Mouse (Mus musculus): Measurements from ENCODE around the gene Fcer2a. TPM values are rescaled to one million over a fixed set of nuclear protein-coding genes. Genes with fewer than 3 reads are reported as not detected.
A peak's percentile ranks its signal among the peaks of the same experiment; 100 is the strongest.

Gene Fcer2a
- total RNA-seq, 2 experiments from 2014 or later: not detected

GRCm38 (mm10) chr8:3679236-3679635, 14.7 kb downstream of the Fcer2a start:
- no peak for DNase-seq (ENCODE audit: low spot score in 2 of 2)
- intact Hi-C loops (cut with DNase I): no loop called here

DNA sequence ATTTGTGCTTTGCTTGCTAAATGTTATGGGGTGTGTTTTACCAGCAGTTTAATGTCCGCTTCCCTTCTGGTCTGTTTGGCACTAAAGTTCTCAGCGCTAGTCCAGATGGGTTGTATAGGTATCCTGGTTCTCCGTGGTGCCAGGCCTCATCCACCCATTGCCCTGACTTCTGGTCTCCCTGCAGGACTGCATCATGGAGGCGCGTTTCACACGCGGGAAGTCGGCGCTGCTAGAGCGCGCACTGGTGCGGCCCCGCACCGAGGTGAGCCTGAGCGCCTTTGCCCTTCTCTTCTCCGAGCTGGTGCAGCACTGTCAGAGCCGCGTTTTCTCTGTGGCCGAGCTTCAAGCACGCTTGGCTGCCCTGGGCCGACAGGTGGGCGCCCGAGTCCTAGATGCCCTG, 15.1 kb downstream of the Fcer2a start:
- intact Hi-C loops (cut with DNase I): no loop called here

DNA sequence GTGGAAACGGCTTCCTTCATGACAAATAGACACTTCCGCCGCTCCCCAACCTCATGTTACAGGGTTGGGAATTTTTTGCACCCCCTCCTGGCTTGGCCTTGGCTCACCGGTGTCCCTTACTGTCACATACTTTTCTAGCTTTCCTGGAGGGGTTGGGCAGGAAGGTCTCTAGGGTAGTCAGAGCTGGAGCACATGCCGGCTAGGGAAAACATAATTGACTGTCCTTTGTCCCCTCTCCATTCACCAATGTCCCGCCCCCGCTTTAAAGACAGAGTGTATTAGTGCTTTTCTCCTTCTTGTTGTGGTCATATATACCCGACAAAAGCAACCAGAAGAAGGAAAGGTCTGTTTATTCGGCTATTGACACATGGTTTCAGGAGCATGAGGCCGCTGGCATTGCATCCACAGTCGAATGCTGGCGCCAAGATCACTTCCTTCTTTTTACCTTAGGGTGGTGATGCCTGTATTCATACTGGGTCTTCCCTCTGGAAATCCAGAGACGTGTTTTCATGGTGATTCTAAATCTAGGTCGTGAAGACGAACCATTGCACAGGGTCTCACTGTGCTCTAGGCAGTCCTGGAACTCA, 16.9 kb downstream of the Fcer2a start:
- no peak for DNase-seq (ENCODE audit: low spot score in 2 of 2)
- intact Hi-C loops (cut with DNase I): loop anchor here (2.0 kb wide), 1 partner anchor 56 kb away; the partner anchor contains the start of genes Pet100 and Xab2

More for the DNA sequence above, 15.1 kb downstream of the Fcer2a start:
- no peak for DNase-seq (ENCODE audit: low spot score in 2 of 2)

DNA sequence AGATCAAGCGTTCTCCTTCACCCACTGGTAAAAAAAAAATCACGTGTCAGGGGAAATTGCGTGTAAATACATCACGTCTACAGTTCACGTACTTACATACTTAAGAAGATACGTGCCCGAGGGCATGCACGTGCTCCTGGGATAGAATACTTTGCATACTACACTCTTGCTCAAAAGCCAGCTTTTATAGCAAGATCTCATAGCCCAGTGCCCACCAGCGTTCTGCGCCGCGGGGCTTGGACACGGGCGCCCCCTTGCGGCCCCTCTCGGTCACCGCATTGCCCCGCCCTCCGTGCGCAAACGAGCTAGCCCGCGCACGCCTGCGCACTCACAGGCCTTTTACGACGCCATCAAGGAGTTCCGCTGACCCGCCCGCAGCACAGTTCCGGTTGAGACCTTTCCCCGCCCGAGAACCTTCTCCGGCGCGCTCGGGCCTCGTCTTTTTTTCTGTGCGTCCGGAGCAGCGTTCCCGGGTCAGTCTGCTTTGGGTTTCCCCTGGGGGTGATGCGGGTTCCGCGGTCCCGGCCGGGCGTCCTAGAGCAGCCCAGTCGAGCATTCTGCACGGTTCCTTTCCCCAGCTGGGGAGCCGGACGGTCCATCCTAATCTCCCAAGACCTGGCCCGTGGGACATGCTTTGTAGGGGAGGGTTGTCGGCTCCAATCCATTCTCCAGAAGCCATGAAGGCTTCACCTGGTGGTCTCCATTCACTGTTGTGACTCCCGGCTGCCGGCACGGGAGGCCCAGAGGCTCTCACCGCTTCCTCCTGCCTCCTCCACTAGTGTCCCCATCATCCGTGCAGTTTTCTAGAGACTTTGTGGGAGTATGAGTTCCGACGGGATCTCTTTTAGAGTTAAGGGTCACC, 17.6 kb downstream of the Fcer2a start, which contains the start of gene Trappc5:
Trappc5 (plus strand) TSS at position 169 of the 862 bp plus-strand sequence.
- intact Hi-C loops (cut with DNase I): loop anchor here (2.0 kb wide), 1 partner anchor 56 kb away; the partner anchor contains the start of genes Pet100 and Xab2
- peak; percentile 96 to 97 for DNase-seq (ENCODE audit: low spot score in 2 of 2)

DNA sequence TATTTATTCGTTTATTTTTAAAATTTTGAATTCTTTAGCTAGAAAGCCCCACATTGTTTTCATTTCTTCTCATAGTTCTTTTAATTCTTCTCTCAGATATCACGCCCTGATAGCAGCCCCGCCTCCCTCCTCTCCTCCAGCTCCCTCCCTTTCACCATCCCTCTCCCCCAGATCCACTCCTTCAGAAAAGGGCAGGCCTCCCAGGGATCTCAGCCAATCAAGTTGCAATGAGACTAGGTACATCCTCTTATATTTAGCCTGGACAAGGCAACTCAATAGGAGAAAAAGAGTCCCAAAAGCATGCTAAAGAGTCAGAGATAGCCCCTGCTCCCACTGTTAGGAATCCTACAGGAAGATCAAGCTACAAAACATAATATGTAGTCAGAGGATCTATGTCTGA, 19.3 kb downstream of the Fcer2a start:
- intact Hi-C loops (cut with DNase I): no loop called here
- DNase-seq (ENCODE audit: low spot score in 2 of 2): no peak

- peak; percentile 89 to 93 for DNase-seq (ENCODE audit: low spot score in 2 of 2)
- intact Hi-C loops (cut with DNase I): loop anchor here (2.0 kb wide), 1 partner anchor 113 kb away; no protein-coding TSS in a partner anchor
Observed at GRCm38 (mm10) chr8:3671980-3672491, 21.9 kb downstream of the Fcer2a start, which contains the start of gene Fcor. TSS of gene Fcor (minus strand) at chr8:3672362.

- DNase-seq (ENCODE audit: low spot score in 2 of 2): no peak
- intact Hi-C loops (cut with DNase I): no loop called here
Observed at GRCm38 (mm10) chr8:3670388-3670787, 23.6 kb downstream of the Fcer2a start.

DNA sequence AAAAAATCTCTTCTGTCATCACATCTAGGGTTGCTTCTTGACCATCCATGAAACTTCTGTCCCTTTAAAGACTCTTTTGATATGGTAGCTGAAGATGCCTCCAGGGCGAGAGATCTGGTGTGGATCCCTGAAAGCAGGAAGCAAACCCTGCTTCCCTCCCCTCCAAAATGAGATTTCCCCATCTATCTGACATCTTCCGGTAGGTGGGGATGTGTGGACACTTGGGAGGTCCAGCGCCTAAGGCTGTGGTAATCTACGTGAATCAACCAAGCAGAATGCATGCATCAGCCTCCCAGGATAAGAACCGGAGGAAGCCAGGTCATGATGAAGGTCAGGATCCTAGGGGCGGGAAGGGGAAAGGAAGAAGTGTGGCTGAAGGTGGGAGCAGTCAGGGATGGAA, 28.5 kb downstream of the Fcer2a start, which contains the start of gene Mcemp1:
Mcemp1 (plus strand) TSS at position 248 of the 400 bp plus-strand sequence.
- DNase-seq (ENCODE audit: low spot score in 2 of 2): no peak
- intact Hi-C loops (cut with DNase I): no loop called here

- no peak for DNase-seq (ENCODE audit: low spot score in 2 of 2)
- intact Hi-C loops (cut with DNase I): no loop called here
Observed at GRCm38 (mm10) chr8:3664405-3664804, 29.6 kb downstream of the Fcer2a start.

- DNase-seq (ENCODE audit: low spot score in 2 of 2): no peak
- intact Hi-C loops (cut with DNase I): no loop called here
Observed at GRCm38 (mm10) chr8:3660889-3661288, 33.1 kb downstream of the Fcer2a start.

DNA sequence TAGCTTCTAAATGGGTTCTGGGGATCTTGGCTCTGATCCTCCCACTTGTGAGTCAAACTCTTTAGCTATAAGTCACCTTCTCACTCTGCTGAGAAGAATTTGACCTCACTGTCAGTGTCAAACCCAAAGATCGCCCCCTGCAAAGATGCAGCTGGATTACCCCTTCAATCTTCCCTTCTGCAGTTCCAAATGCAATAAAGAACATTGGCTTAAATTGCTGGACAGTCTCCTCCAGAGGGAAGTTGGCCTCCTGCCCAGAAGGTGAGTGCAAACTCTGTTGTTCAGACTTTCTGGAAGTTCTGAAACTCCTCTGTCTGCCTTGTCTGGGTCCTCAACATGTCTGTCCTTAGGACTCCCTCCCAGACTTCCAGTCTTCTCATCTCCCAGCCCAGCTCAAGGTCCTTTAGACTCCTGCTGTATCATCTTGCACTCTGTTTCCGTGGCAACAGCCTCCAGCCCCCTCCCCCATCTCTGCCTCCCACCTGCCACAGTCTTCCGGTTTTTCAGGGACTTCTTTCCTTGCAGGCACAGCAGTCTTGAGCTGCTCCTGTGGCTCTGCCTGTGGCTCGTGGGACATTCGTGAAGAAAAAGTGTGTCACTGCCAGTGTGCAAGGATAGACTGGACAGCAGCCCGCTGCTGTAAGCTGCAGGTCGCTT, 37.1 kb downstream of the Fcer2a start:
- peak; percentile 49 to 66 for DNase-seq (ENCODE audit: low spot score in 2 of 2)
- intact Hi-C loops (cut with DNase I): no loop called here

DNA sequence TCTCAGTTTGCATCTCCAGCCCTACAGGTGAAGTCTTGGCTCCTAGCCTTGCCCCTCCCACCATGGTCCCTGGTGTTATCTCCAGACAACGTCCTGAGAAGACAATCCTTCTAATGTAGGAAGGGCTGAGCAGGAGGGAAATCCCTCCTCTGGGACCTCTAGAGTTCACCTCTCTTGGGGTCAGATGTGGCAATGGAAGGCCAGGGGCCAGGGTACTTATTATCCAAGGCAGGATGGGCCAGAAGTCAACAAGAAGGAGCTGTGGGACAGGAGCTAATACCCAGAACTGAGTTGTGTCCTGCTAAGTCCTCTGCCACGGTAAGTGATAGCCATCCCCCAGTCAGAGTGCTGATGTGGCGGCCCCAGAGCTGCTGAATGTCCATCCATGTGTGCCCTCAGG, 38.4 kb downstream of the Fcer2a start, which contains the start of gene Retn:
Retn (plus strand) TSS at position 245 of the 400 bp plus-strand sequence.
- intact Hi-C loops (cut with DNase I): no loop called here
- DNase-seq (ENCODE audit: low spot score in 2 of 2): no peak

GRCm38 (mm10) chr8:3654726-3655508, 39.1 kb downstream of the Fcer2a start:
- no peak for DNase-seq (ENCODE audit: low spot score in 2 of 2)

GRCm38 (mm10) chr8:3652845-3653244, 41.1 kb downstream of the Fcer2a start:
- no peak for DNase-seq (ENCODE audit: low spot score in 2 of 2)
- intact Hi-C loops (cut with DNase I): no loop called here

More at GRCm38 (mm10) chr8:3654726-3655508, 39.1 kb downstream of the Fcer2a start:
- intact Hi-C loops (cut with DNase I): no loop called here

DNA sequence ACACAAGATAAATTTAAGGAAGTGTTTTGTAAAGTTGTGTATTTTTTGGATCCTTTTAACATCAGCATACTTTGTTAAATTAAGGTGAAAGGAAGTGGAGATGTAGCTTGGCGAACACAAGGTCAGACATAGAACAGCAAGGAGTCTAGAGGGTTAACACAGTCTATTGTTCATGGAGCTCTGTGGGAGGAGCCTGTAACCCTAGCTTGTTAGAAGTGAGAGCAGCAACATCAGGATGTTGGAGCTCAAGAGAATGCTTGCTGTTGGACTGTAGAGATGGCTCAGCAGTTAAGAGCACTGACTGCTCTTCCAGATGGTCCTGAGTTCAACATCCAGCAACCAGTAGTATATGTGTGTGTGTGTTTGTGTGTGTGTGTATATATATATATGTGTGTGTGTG, 45.0 kb downstream of the Fcer2a start:
- intact Hi-C loops (cut with DNase I): no loop called here

GRCm38 (mm10) chr8:3648268-3648667, 45.7 kb downstream of the Fcer2a start:
- no peak for DNase-seq (ENCODE audit: low spot score in 2 of 2)
- intact Hi-C loops (cut with DNase I): no loop called here

More for the DNA sequence above, 45.0 kb downstream of the Fcer2a start:
- no peak for DNase-seq (ENCODE audit: low spot score in 2 of 2)

DNA sequence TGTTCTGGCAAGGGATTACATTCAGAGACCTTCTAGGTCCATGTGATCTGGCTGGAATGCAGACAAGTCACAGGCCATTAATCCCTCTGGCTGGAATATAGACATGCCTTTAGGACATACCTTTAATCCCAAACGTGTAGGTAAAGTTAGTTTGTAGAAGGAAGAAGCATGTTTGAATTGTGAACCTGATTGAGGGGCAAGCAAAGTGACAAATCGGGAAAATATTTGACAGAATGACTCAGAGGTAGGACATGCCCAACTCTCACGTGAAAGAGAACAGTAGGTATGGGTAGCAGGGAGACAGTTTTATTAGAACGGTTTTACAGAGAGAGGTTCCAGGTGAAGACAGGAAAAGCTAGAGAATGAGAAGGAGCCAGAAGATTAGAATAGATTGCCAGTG, 46.4 kb downstream of the Fcer2a start:
- intact Hi-C loops (cut with DNase I): no loop called here
- DNase-seq (ENCODE audit: low spot score in 2 of 2): no peak

DNA sequence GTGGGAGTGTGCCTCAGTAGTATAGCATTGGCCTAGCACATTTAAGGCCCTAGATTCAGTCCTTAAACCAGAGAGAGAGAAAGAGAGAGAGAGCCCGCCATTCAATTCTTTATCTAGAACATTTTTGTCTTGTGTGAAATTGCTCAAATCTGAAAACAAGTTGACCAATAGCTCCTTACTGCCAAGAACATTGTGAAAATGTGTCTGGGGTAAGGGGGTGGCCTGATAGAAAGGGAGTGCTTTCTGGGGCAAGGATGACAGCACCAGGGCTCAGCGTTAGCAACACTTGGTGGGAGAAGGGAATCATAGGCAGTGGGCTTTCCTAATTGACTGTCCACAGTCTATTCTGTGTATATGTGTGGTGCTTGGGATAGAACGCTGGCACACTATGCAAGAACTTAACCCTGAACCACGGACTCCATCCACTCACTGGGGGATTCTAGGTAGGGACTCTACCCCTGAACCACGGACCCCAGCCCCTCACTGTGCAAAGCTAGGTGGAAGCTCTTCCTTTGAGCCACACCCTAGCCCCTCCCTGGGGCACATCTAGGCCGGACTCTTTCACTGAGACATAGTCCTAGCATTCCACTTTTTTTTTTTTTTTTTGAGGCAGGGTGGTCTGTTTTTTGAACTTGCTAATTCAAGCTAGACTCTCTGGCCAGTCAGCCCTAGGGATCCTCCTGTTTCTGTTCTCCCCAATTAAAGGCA, 47.0 kb downstream of the Fcer2a start:
- DNase-seq (ENCODE audit: low spot score in 2 of 2): no peak
- intact Hi-C loops (cut with DNase I): no loop called here

All from left cerebral cortex, postnatal 14 days (tissue).